ENCODE assay signal across 19 mouse cellular contexts in genomic region chr14:118542947-118543346, GRCm38 (mm10).
"Had no signal": no experiment of that assay in that cellular context is flagged by ENCODE, and none has a peak within 500 bp of the region (broad histone marks: within the 10 kb centered on the region; RNA-seq: fewer than 3 reads in every experiment).

No protein-coding gene starts in this region.

- H3K9ac ChIP-seq: liver, embryonic 13.5 days; midbrain, embryonic 15.5 days; neural tube, embryonic 12.5 days; neural tube, embryonic 15.5 days had no signal

- DNase-seq: kidney, adult 9 months; kidney, postnatal 25 days; layer of hippocampus, adult 9-11 months; liver, embryonic 13.5 days; lung, adult 2 months; lung, postnatal 14 days; lung, postnatal 4 days; right cerebral cortex, adult 18-20 months; right cerebral cortex, postnatal 14 days; right cerebral cortex, postnatal 4 days; thymus, adult 2 months; thymus, postnatal 14 days; thymus, postnatal 4 days had no signal

- H3K9me3 ChIP-seq: liver, embryonic 13.5 days; midbrain, embryonic 15.5 days; neural tube, embryonic 12.5 days; neural tube, embryonic 15.5 days had no signal

- H3K27ac ChIP-seq: layer of hippocampus, adult 2 months; left cerebral cortex, adult 2 months; liver, embryonic 13.5 days; midbrain, embryonic 15.5 days; neural tube, embryonic 12.5 days; neural tube, embryonic 15.5 days; stomach, postnatal 0 days had no signal

- H3K27me3 ChIP-seq: liver, embryonic 13.5 days; midbrain, embryonic 15.5 days; neural tube, embryonic 12.5 days; neural tube, embryonic 15.5 days had no signal

- H3K4me2 ChIP-seq: liver, embryonic 13.5 days; midbrain, embryonic 15.5 days; neural tube, embryonic 12.5 days; neural tube, embryonic 15.5 days had no signal

- ATAC-seq: midbrain, embryonic 15.5 days had no signal

- H3K36me3 ChIP-seq: liver, embryonic 13.5 days; midbrain, embryonic 15.5 days; neural tube, embryonic 12.5 days; neural tube, embryonic 15.5 days had no signal

- H3K4me3 ChIP-seq: layer of hippocampus, adult 2 months; left cerebral cortex, adult 2 months; liver, embryonic 13.5 days; midbrain, embryonic 15.5 days; neural tube, embryonic 12.5 days; neural tube, embryonic 15.5 days had no signal

- H3K4me1 ChIP-seq: liver, embryonic 13.5 days; midbrain, embryonic 15.5 days; neural tube, embryonic 12.5 days had no signal
